Mouse (Mus musculus) embryonic facial prominence, embryonic 12.5 days (tissue): ENCODE data around the gene Atp6v1b1. TPM values are rescaled to one million over a fixed set of nuclear protein-coding genes. Genes with fewer than 3 reads are reported as not detected.

ENCODE experiments used
- ATAC-seq: fragments of 200-750 bp; cut with Nextera tagmentation; 2 replicates; pipeline ENCODE4 v1.8.0; 2017; ENCODE audit not compliant: insufficient number of reproducible peaks, insufficient read depth, low FRiP score, low TSS enrichment
- H3K27ac ChIP-seq: fragments of 300-500 bp; sonication (generic); 2 replicates; pipeline ENCODE4 v1.5.1; 2016; ENCODE audit warnings: mild to moderate bottlenecking
- H3K27me3 ChIP-seq: fragments of 300-500 bp; sonication (generic); 2 replicates; pipeline ENCODE4 v1.6.1; 2016; ENCODE audit warnings: mild to moderate bottlenecking, moderate library complexity
- H3K36me3 ChIP-seq: fragments of 300-500 bp; sonication (generic); 2 replicates; pipeline ENCODE4 v1.6.1; 2016; ENCODE audit warnings: mild to moderate bottlenecking
- H3K4me1 ChIP-seq: fragments of 300-500 bp; sonication (generic); 2 replicates; pipeline ENCODE4 v1.6.1; 2016
- H3K4me2 ChIP-seq: fragments of 300-500 bp; sonication (generic); replicated peaks from 2 replicates; pipeline ENCODE4 v1.6.1; 2016; ENCODE audit warnings: mild to moderate bottlenecking, moderate library complexity
- H3K4me3 ChIP-seq: fragments of 300-500 bp; sonication (generic); 2 replicates; pipeline ENCODE4 v1.5.1; 2016; ENCODE audit warnings: mild to moderate bottlenecking
- H3K9ac ChIP-seq: fragments of 300-500 bp; sonication (generic); 2 replicates; pipeline ENCODE4 v1.6.1; 2016; ENCODE audit warnings: mild to moderate bottlenecking, moderate library complexity
- H3K9me3 ChIP-seq: fragments of 300-500 bp; sonication (generic); 2 replicates; pipeline ENCODE4 v1.6.1; 2016; ENCODE audit warnings: mild to moderate bottlenecking, moderate library complexity
- WGBS: fragments of 180-500 bp; shearing (Covaris S2); methylation state at CpG from one replicate; pipeline ENCODE4 v1.1.7; 2016; 5-methylcytosine and 5-hydroxymethylcytosine counted together
- polyA plus RNA-seq: library from polyadenylated mRNA; unstranded; fragments of >200 nt; fragmentation: Nextera tagmentation; extraction: Ambion mirVana; gene quantifications from 2 replicates; pipeline ENCODE4 v1.2.1, GENCODE M21; 2016

Gene Atp6v1b1
- polyA plus RNA-seq, 1 experiment from 2014 or later, result 0.33 TPM

DNA sequence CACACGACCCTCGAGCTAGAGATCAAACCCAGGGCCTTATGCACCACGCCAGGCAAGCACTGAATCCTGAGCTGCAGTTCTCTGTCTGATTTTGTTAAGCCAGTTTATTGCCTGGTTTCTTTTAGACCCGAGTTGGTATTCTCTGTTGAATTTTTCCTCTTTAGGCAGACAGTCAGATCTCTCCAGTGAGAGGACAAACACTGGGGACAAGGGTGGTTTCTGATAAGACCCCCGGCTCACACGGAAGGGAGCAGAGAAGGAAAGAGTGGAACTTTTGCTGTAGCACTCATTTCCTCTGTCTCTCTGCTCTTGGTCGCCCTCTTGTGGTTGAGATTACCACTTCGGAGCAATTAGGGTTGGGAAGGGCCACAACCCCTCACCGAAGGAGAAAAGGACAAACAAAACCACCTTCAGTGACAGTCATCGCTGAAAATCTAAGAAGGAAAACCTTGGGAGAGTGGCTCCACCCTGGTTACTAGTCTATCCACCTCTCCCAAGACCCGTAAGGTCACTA, 7.4 kb downstream of the Atp6v1b1 start:
- H3K9ac ChIP-seq, result no peak overlapping the region
- H3K27ac ChIP-seq, result no peak overlapping the region
- no peaks in the 10 kb centered on the region for H3K36me3 ChIP-seq
- H3K4me2 ChIP-seq, result 0 out of 2 replicates have a peak overlapping the region, but pooled peaks have one; percentile 9
- peaks cover 25% of the 10 kb centered on the region for H3K27me3 ChIP-seq
- H3K4me1 ChIP-seq, result peaks cover 3% of the 10 kb centered on the region; the same call in 1 of the 2 replicates
- 10% methylated on average over 11 of the region's 11 CpGs for WGBS
- H3K4me3 ChIP-seq, result no peak overlapping the region
- ATAC-seq, result no peak
- no peaks in the 10 kb centered on the region for H3K9me3 ChIP-seq

DNA sequence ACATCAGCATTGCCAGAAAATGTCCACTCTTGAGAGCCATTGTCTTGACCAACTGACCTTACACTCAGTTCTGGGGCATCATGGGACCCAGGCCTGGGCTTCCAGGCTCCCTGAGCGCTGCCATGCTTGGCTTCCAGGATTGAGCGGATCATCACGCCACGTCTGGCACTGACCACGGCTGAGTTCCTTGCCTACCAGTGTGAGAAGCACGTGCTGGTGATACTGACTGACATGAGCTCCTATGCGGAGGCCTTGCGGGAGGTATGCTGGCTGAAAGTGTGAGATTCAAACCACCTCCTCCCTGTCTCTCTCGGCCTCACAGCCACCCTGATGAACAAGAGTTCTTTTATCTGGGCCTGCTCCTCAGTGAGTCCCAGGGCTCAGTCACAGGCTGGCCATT, 13.3 kb downstream of the Atp6v1b1 start:
- H3K36me3 ChIP-seq, result no peaks in the 10 kb centered on the region
- H3K4me3 ChIP-seq, result no peak overlapping the region
- 67% methylated on average over 9 of the region's 9 CpGs for WGBS
- H3K9ac ChIP-seq, result no peak overlapping the region
- H3K4me2 ChIP-seq, result no peak overlapping the region
- ATAC-seq, result no peak
- peaks cover 68% of the 10 kb centered on the region for H3K27me3 ChIP-seq
- H3K27ac ChIP-seq, result no peak overlapping the region
- H3K9me3 ChIP-seq, result no peaks in the 10 kb centered on the region
- no peaks in the 10 kb centered on the region for H3K4me1 ChIP-seq

DNA sequence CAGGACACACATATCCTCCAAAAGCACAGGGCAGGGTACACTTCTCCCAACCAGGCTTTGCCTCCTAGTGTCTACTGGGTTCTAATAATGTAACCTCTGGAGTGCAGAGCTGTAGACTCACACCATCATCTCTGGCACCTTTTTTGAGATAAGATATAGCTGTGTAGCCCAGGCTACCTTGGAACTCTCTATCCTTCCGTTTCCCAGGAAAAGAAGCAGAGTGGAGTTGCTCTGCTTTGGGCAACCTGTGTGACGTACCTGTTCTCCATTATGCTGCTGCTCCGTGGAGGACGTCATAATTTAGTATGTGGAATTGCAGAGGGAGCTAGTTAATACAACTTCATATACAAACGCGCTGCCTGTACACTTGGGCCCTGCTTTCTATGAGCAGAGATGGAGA, 19.6 kb downstream of the Atp6v1b1 start, which contains the start of gene Ankrd53:
TSS of gene Ankrd53 (plus strand) at position 301 of the 400 bp plus-strand sequence.
- peak within 1 kb of the TSS; percentile 60 for H3K4me2 ChIP-seq
- peaks cover 9% of the 10 kb centered on the region for H3K4me1 ChIP-seq
- H3K9ac ChIP-seq, result peak within 1 kb of the TSS; percentile 38
- H3K4me3 ChIP-seq, result peak within 1 kb of the TSS; percentile 31
- H3K27me3 ChIP-seq, result peaks cover 68% of the 10 kb centered on the region
- H3K36me3 ChIP-seq, result no peaks in the 10 kb centered on the region
- WGBS, result 22% methylated on average over 6 of the region's 6 CpGs
- H3K9me3 ChIP-seq, result no peaks in the 10 kb centered on the region
- ATAC-seq, result no peak
- no peak within 1 kb of the TSS for H3K27ac ChIP-seq

DNA sequence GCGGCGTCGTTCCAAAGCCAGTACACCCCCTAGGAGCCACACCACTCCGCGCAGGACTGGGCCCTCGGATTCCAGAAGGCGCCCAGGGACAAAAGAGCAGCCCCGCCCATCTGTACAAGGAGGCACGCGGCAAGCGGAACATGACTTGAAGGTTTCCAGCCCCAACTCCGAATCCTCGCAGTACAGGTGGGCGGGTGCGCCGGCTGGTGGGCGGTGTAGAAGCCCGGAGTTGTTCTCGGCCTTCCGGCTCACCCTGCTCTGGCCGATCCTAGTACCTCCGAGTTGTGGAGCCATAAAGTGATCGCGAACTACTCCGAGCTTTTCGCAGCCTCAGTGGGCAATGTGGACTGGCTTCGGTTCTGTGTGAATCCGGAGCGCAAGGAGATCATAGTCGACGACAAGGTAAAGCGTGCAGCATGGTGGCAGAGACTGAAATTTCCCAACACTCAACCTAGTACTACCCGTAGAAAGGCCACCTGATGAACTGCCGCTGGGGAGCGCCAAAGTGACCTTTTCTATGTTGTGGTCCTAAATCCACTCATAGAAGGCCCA, 20.2 kb downstream of the Atp6v1b1 start:
- WGBS, result 2% methylated on average over 35 of the region's 35 CpGs
- peak; percentile 78 for ATAC-seq
- Histone ChIP-seq H3K4me2 (peak overlapping the region; percentile 60), H3K4me3 (peak overlapping the region; percentile 31), H3K27ac (no peak overlapping the region), H3K9me3 (no peaks in the 10 kb centered on the region), H3K9ac (peak overlapping the region; percentile 38), H3K4me1 (peaks cover 9% of the 10 kb centered on the region), H3K27me3 (peaks cover 62% of the 10 kb centered on the region), H3K36me3 (no peaks in the 10 kb centered on the region)

DNA sequence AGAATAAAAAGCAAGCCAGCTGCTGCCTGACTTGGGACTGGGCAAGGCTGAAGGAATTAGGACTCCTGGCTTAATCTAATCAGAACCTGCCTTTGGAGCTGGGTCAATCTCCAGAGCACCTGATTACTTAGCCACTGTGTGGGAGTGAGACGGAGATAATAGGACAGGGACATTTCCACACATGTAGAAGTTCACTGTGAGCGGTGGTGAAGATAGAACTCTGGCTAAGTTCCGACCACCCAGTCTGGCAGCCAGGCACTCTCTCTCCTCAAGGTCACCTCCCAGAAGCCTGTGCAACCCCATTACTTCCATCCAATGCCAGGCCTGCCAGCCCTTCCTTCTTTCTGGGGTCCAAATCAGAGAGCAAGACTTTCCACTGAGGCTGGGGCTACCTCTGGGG, 24.2 kb downstream of the Atp6v1b1 start:
- WGBS, result 87% methylated on average over 3 of the region's 3 CpGs
- H3K27ac ChIP-seq, result no peak overlapping the region
- H3K4me1 ChIP-seq, result peaks cover 9% of the 10 kb centered on the region
- no peak overlapping the region for H3K4me3 ChIP-seq
- no peaks in the 10 kb centered on the region for H3K9me3 ChIP-seq
- H3K4me2 ChIP-seq, result no peak overlapping the region
- peaks cover 25% of the 10 kb centered on the region for H3K27me3 ChIP-seq
- H3K36me3 ChIP-seq, result peaks cover 31% of the 10 kb centered on the region
- no peak overlapping the region for H3K9ac ChIP-seq
- no peak for ATAC-seq

DNA sequence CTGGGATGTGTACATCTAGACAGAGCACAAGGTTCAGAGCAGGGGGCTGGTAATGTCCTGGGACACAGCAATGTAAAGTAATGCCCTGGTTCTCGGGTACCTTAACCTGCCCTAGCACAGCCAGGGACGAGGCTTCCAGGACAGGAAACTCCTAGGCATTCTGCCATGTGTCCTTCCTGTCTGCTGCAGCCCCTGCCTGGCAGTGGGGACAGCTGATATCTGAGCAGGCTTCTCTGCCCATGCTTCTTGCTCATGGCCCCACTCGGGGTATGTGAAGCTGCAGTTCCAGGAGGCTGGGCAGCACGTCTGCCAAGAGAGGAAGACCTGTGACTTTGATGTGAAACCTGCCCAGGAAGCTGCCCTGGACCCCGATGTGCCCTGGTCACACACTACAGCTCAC, 25.7 kb downstream of the Atp6v1b1 start:
- Histone ChIP-seq H3K27ac (no peak overlapping the region), H3K36me3 (peaks cover 31% of the 10 kb centered on the region)
- no peak for ATAC-seq

DNA sequence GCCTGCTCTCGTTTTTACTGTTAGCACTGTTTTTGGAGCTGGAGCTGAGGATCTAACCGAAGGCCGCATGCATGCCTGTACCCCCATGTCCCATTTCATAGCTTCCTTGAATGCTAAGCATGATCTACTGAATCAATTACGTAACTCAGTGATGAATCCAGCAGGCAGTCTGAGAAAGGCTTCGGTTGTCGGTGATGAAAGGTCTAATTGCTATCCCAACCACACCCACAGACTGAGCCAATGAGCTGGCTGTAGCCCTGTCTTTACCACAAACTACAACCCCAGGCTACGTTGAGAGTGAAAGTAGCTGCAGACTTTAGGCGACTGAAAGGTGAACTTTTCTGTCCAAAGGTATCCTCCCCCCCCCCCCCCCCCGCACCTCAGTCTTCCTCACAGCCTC, 31.3 kb downstream of the Atp6v1b1 start:
- Histone ChIP-seq H3K4me3 (peak overlapping the region; percentile 91), H3K9me3 (no peaks in the 10 kb centered on the region), H3K27ac (no peak overlapping the region), H3K27me3 (no peaks in the 10 kb centered on the region), H3K4me2 (peak overlapping the region; percentile 76), H3K4me1 (peaks cover 12% of the 10 kb centered on the region), H3K36me3 (peaks cover 23% of the 10 kb centered on the region), H3K9ac (peak overlapping the region; percentile 88)
- 55% methylated on average over 9 of the region's 9 CpGs for WGBS
- no peak for ATAC-seq

More for the DNA sequence above, 25.7 kb downstream of the Atp6v1b1 start:
- no peak overlapping the region for H3K4me2 ChIP-seq
- H3K9me3 ChIP-seq, result no peaks in the 10 kb centered on the region
- WGBS, result 79% methylated on average over 5 of the region's 5 CpGs
- H3K4me3 ChIP-seq, result no peak overlapping the region
- no peak overlapping the region for H3K9ac ChIP-seq
- peaks cover 10% of the 10 kb centered on the region for H3K27me3 ChIP-seq
- no peaks in the 10 kb centered on the region for H3K4me1 ChIP-seq

DNA sequence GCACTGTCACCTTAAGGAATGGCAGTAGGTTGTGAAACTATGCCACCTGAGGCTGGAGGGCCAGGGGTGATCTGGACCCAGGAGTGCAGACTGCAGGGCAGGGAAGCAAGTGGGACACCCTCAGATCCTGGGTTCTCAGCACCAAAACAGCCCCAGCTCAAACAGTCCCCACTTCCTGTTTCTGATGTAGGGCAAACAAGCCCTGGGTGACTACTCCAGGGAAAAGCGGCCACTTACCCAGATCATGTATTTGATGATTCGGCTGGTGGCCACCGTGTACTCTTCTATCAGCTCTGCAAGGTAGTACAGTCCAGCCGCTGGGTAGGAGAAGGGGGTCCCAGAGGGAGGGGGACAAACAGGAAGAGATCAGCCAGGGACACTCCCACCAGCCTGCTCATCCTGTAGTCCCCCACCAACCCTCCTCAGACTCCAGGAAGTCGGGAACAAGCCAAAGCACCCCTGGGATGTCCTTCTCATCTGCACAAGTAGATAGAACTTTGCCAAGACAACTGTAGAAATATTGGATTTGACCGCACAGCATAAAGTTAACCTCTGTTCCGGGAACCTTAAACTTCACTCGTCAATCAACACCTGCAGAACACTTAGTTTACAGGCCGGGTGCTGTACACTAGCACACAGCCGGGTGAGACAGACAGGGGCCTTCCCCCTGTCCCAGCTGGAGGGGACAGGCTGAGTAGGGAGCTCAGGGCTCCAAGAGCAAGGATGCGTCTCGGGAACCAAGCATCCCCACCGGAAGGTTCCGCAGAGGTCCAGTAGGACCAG, 32.2 kb downstream of the Atp6v1b1 start:
- WGBS, result 2% methylated on average over 14 of the region's 14 CpGs
- Histone ChIP-seq H3K27me3 (no peaks in the 10 kb centered on the region; the same call in 1 of the 2 replicates), H3K9ac (peak overlapping the region; percentile 88), H3K27ac (peak overlapping the region; percentile 79), H3K4me1 (peaks cover 12% of the 10 kb centered on the region), H3K4me2 (peak overlapping the region; percentile 76), H3K9me3 (no peaks in the 10 kb centered on the region), H3K36me3 (peaks cover 14% of the 10 kb centered on the region), H3K4me3 (peak overlapping the region; percentile 91)
- 0 out of 2 replicates have a peak, but pooled peaks have one; percentile 6 for ATAC-seq

DNA sequence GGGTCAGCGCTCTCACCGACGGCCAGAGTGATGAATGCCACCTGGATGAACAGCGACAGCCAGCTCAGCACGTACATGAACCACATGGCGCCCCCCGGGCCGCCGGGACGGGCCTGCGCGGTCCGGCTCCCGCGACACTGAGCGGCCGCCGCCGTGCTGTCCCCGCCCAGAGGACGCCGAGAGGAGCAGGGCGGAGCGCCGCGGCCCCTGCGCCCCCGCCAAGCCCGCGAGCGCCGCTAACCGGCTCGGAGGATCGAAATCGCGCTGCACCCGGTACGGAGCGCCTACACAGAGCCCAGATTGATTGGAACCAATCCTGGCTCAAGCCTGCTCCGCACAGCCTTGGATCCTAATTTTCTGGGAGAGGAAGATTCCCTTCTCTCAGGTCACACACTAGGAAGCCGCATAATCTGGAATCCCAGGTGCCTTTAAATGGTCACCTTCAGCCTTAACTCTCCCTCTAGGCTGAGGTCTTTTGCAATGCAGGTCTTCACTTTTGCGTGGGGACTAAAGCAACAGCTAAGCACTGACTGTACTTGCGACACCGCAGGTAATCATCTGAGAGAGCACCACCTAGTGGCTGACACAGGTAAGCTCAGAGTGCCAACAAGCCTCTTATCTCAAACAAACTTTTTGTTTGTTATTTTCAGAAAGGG, 33.0 kb downstream of the Atp6v1b1 start, which contains the start of gene Tex261:
TSS of gene Tex261 (minus strand) at position 176 of the 656 bp plus-strand sequence.
- WGBS, result under 1% methylated on average over 45 of the region's 45 CpGs

DNA sequence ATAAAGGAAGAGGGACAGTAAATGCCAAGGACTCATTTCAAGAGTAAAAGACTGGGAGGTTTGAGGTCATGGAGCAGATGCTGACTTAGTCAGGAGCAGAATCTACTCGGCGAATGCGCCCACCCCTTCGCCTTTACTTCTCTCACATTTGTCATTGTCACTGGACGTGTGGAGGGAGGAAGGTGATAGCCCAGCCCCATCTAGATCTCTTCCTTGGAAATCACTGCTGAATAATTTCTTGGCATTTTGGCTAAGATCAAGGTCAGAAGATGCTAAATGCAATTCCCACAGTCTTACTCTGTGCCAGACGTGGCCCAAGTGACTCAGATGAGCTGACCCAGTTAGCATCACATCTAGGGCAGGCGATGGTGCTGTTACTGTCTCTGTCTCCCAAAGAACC, 35.5 kb downstream of the Atp6v1b1 start:
- H3K27ac ChIP-seq, result no peak overlapping the region
- no peaks in the 10 kb centered on the region for H3K9me3 ChIP-seq
- no peaks in the 10 kb centered on the region for H3K36me3 ChIP-seq
- H3K9ac ChIP-seq, result no peak overlapping the region
- no peaks in the 10 kb centered on the region; the same call in 1 of the 2 replicates for H3K27me3 ChIP-seq
- peaks cover 12% of the 10 kb centered on the region for H3K4me1 ChIP-seq
- 79% methylated on average over 7 of the region's 7 CpGs for WGBS
- no peak for ATAC-seq
- H3K4me3 ChIP-seq, result no peak overlapping the region
- no peak overlapping the region for H3K4me2 ChIP-seq

More for the DNA sequence above, 33.0 kb downstream of the Atp6v1b1 start, which contains the start of gene Tex261:
- Histone ChIP-seq H3K27ac (peak within 1 kb of the TSS; percentile 79), H3K4me1 (peaks cover 12% of the 10 kb centered on the region), H3K4me2 (peak within 1 kb of the TSS; percentile 76), H3K36me3 (peaks cover 11% of the 10 kb centered on the region), H3K4me3 (peak within 1 kb of the TSS; percentile 91), H3K9me3 (no peaks in the 10 kb centered on the region), H3K9ac (peak within 1 kb of the TSS; percentile 88), H3K27me3 (no peaks in the 10 kb centered on the region; the same call in 1 of the 2 replicates)
- peak; percentile 96 for ATAC-seq

DNA sequence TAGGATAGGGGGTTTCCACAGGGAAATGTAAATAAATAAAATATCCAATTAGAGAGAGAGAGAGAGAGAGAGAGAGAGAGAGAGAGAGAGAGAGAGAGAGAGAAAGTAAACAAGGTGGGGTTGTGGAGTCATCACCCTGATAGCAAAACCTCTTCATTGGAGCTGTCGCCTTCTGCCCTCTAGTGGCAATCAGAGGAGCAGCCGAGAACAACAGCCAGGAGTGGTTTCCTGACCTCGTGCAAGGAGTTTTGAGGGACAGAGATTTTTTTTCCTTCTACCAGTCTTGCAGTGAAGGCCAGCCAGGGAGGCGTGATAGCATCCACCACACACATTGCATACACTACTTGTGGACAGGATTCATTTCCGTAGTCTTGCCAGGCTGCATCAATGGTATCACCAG, 36.2 kb downstream of the Atp6v1b1 start:
- H3K27ac ChIP-seq, result no peak overlapping the region
- no peaks in the 10 kb centered on the region; the same call in 1 of the 2 replicates for H3K27me3 ChIP-seq
- H3K9ac ChIP-seq, result no peak overlapping the region
- H3K4me1 ChIP-seq, result peaks cover 10% of the 10 kb centered on the region
- H3K9me3 ChIP-seq, result no peaks in the 10 kb centered on the region
- ATAC-seq, result no peak
- no peak overlapping the region for H3K4me2 ChIP-seq
- H3K36me3 ChIP-seq, result no peaks in the 10 kb centered on the region
- WGBS, result 8% methylated on average over 5 of the region's 5 CpGs
- no peak overlapping the region for H3K4me3 ChIP-seq
